Mouse (Mus musculus) cerebellum, adult 2 months (tissue): ENCODE measurements around the gene Gm17949.

Experiments used
- CTCF ChIP-seq: fragments of 200-500 bp; IDR thresholded peaks from 2 replicates; pipeline ENCODE4 v1.5.1; 2011; ENCODE audit warnings: low read depth, mild to moderate bottlenecking, control low read depth, low read length, moderate library complexity, borderline replicate concordance; ENCODE audit not compliant: insufficient read depth
- POLR2A ChIP-seq: fragments of 200-500 bp; IDR thresholded peaks from 2 replicates; pipeline ENCODE4 v1.6.1; 2011; ENCODE audit warnings: low read length, control low read depth, borderline replicate concordance; ENCODE audit not compliant: insufficient read depth

DNA sequence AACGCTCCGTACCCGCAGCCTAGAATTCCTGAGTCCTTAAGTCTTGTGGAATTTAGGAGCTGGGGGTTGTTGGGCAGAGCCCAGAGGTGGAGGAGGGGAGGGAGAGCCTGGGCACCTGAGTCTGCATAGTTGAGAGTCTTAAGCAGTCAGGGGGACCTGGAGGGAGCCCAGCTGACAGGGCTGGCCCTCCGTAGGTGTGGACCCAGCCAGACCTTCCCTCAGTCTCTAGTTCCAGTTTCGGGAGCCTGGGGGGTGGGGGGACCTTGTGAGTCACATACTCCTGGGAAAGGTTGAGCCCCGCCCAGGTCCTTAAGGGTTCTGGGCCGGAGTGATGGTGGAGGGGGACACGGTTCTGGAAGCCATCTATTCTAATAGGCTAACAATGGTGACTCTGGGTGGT is 51.8 kb downstream of the Gm17949 start:
- TF ChIP-seq POLR2A (no peak), CTCF (no peak)
